Mouse (Mus musculus) right cerebral cortex, adult 18-20 months (tissue): ENCODE measurements at regions not wholly inside any gene's neighbourhood (a gene's known extent, or its start where the extent isn't known, plus 50 kb on each side); places are given as distances from the start of the nearest gene placed in this dataset.

ENCODE experiments used
- DNase-seq: peaks from one replicate; pipeline ENCODE4 v3.0.0; 2022; ENCODE audit warnings: mixed read lengths

GRCm38 (mm10) chr10:95085688-95086268, 141.1 kb upstream of the Plxnc1 start:
- DNase-seq: peak; percentile 41

- no peak for DNase-seq
Observed at GRCm38 (mm10) chr10:95083341-95084148, 138.9 kb upstream of the Plxnc1 start.

GRCm38 (mm10) chr10:95082634-95083033, 138.0 kb upstream of the Plxnc1 start:
- DNase-seq: no peak

- no peak for DNase-seq
Observed at GRCm38 (mm10) chr10:95079979-95080378, 135.3 kb upstream of the Plxnc1 start.

- no peak for DNase-seq
Observed at GRCm38 (mm10) chr10:95076421-95076820, 131.8 kb upstream of the Plxnc1 start.

- DNase-seq: no peak
Observed at GRCm38 (mm10) chr10:95075897-95076296, 131.3 kb upstream of the Plxnc1 start.

GRCm38 (mm10) chr10:95074959-95075590, 130.4 kb upstream of the Plxnc1 start:
- DNase-seq: peak; percentile 32

- no peak for DNase-seq
Observed at GRCm38 (mm10) chr10:95074381-95074780, 129.7 kb upstream of the Plxnc1 start.

GRCm38 (mm10) chr10:95067971-95068370, 123.3 kb upstream of the Plxnc1 start:
- DNase-seq: no peak

- DNase-seq: no peak
Observed at GRCm38 (mm10) chr10:95066774-95067173, 122.1 kb upstream of the Plxnc1 start.

- no peak for DNase-seq
Observed at GRCm38 (mm10) chr10:95059486-95060091, 115.0 kb upstream of the Plxnc1 start.

- DNase-seq: no peak
Observed at GRCm38 (mm10) chr10:95059078-95059477, 114.4 kb upstream of the Plxnc1 start.

GRCm38 (mm10) chr10:95057051-95057714, 112.5 kb upstream of the Plxnc1 start:
- peak; percentile 8 for DNase-seq

GRCm38 (mm10) chr10:95056541-95056940, 111.9 kb upstream of the Plxnc1 start:
- DNase-seq: no peak

GRCm38 (mm10) chr10:95054869-95055268, 110.2 kb upstream of the Plxnc1 start:
- no peak for DNase-seq

- DNase-seq: no peak
Observed at GRCm38 (mm10) chr10:95048790-95049189, 104.2 kb upstream of the Plxnc1 start.

GRCm38 (mm10) chr10:95043978-95044377, 99.3 kb upstream of the Plxnc1 start:
- peak; percentile 49 for DNase-seq

GRCm38 (mm10) chr10:95040258-95040895, 95.7 kb upstream of the Plxnc1 start:
- peak; percentile 5 for DNase-seq

- no peak for DNase-seq
Observed at GRCm38 (mm10) chr10:95036043-95036697, 91.5 kb upstream of the Plxnc1 start.

GRCm38 (mm10) chr10:95035371-95035770, 90.7 kb upstream of the Plxnc1 start:
- peak; percentile 50 for DNase-seq

GRCm38 (mm10) chr10:95034566-95034965, 89.9 kb upstream of the Plxnc1 start:
- no peak for DNase-seq
